Comparison of ENCODE assay signal across 9 mouse cellular contexts in the genomic region with DNA sequence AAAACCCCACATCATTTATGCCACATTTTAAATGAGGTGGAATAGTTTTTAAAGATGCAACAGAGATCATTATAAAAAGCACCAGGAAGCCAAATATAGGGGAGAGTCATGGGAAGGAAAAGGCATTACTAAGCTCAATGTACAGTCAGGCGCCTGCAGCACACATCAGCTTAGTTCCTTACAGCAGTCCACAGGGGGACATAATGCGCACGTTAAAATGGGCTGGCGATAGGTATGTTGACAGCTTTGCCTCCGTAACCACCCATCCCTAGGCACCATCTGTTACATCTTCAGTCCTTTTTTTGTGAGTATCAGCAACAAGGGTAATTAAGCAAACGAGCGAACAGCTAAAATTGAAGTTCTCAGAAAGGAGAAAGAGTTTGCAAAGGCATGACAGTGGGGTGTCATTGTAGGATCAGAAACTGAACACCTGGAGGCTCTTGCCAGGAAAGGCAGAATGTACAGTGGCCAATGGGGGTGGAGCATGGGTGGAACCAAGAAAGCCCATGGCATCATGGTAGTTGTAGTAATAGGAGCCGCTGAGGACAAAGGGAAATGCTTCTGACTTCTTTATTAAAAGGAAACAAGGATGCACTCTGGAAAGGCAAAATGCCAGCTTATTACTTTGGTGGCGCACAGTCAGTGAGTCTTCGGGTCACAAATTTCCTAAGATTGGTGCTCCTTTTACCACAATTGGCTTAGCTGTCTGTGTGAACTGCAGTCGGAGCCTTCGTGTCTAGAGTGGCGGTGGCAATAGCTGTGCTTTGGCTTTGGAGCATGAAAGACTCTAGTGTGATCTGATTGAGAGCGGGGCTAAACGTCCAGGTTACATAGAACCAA.
A peak's percentile ranks its signal among the peaks of the same experiment; 100 is the strongest.
DNase-seq lines count a peak whose midpoint lies in the region; ATAC-seq lines count a peak whose summit lies in the region.
"Had no signal": no experiment of that assay in that cellular context is flagged by ENCODE, and none has a peak within 500 bp of the region (broad histone marks: within the 10 kb centered on the region; RNA-seq: fewer than 3 reads in every experiment).

No protein-coding gene starts in this region.

- 57% methylated on average over 15 of the region's 15 CpGs for WGBS in forebrain, embryonic 15.5 days

- peak; percentile 100 for ATAC-seq in frontal cortex, adult (ENCODE audit: low TSS enrichment)
- peak; percentile 92 for ATAC-seq in forebrain, embryonic 15.5 days (replicated peaks)

- no peaks in the 10 kb centered on the region for H3K36me3 ChIP-seq in forebrain, embryonic 15.5 days
- H3K36me3 ChIP-seq: heart, embryonic 13.5 days had no signal

- peak overlapping the region; percentile 32 for H3K4me2 ChIP-seq in forebrain, embryonic 15.5 days (replicated peaks)
- H3K4me2 ChIP-seq: heart, embryonic 13.5 days had no signal

- no peak overlapping the region for H3K9ac ChIP-seq in forebrain, embryonic 15.5 days (replicated peaks)
- H3K9ac ChIP-seq: heart, embryonic 13.5 days had no signal

- no peaks in the 10 kb centered on the region for H3K27me3 ChIP-seq in forebrain, embryonic 15.5 days
- H3K27me3 ChIP-seq: heart, embryonic 13.5 days had no signal

- no peak for DNase-seq in frontal cortex, postnatal 25 days (ENCODE audit: low spot score in 2 of 2)
- DNase-seq in left cerebral cortex, adult 18-20 months (ENCODE audit: low spot score in 2 of 2): peak; percentile 31 to 41
- DNase-seq in right cerebral cortex, adult 2 months (ENCODE audit: low spot score in 2 of 2): peak; percentile 38 to 47
- DNase-seq in adrenal gland, postnatal 14 days: no peak
- DNase-seq in heart, postnatal 36 days: no peak
- no peak for DNase-seq in kidney, postnatal 36 days

- peak overlapping the region; percentile 19 for H3K4me3 ChIP-seq in forebrain, embryonic 15.5 days
- H3K4me3 ChIP-seq: heart, embryonic 13.5 days had no signal

- peak overlapping the region; percentile 62 for H3K27ac ChIP-seq in forebrain, embryonic 15.5 days (replicated peaks)
- H3K27ac ChIP-seq: heart, embryonic 13.5 days had no signal

- intact Hi-C loops in heart, postnatal 36 days (cut with DNase I): loop anchor here (2.0 to 5.0 kb wide), 2 partner anchors 13 to 68 kb away; no protein-coding TSS in a partner anchor

- no peaks in the 10 kb centered on the region for H3K9me3 ChIP-seq in forebrain, embryonic 15.5 days

- no peaks in the 10 kb centered on the region for H3K4me1 ChIP-seq in forebrain, embryonic 15.5 days
- H3K4me1 ChIP-seq: heart, embryonic 13.5 days had no signal

Comparison
In these comparisons a context has a peak if more than half of its experiments do, and no peak if none do; other contexts are left out.
1. DNase-seq: peak in left cerebral cortex, adult 18-20 months (2 of 2) and right cerebral cortex, adult 2 months (2 of 2); none in frontal cortex, postnatal 25 days (0 of 2), adrenal gland, postnatal 14 days (single experiment), heart, postnatal 36 days (0 of 2) and kidney, postnatal 36 days (0 of 2).